Comparison of ENCODE assay signal across 8 mouse cellular contexts in the genomic region with DNA sequence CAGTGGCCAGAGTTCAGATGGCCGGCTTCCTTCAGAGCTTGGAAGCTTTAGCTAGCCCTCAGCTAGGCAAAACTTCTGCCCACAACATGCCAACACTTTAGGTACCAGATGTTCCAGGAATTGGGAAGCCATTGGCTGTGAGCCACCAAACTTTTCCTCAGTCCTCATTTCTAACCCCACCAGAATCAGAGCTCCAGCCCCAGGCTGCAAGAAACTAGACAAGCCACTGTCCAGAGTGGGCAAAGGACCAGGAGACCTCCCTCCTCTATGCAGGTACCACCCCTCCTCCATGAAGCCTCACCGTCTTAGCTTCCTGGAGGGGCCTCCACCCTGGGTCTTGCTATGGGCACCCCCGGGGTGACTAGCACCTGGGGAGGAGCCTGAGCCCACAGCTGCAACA. TPM values are rescaled to one million over a fixed set of nuclear protein-coding genes. Genes with fewer than 3 reads are reported as not detected.
A peak's percentile ranks its signal among the peaks of the same experiment; 100 is the strongest.
DNase-seq lines count a peak whose midpoint lies in the region; ATAC-seq and TF ChIP-seq lines count a peak whose summit lies in the region.

No protein-coding gene starts in this region.

- TF ChIP-seq CTCF in intestine, postnatal 0 days (IDR thresholded peaks at IDR 0.05; ENCODE audit: low read depth) = no peak

- peak; percentile 75 for DNase-seq in cerebellum, adult 11-12 months
- no peak for DNase-seq in yolk sac, embryonic 10.5 days (ENCODE audit: low spot score)
- DNase-seq in thymus, postnatal 10 days (ENCODE audit: low spot score in 2 of 2) = no peak

- H3K9me3 ChIP-seq in megakaryocyte, embryonic 14.5 days = no peaks in the 10 kb centered on the region
- H3K9me3 ChIP-seq in intestine, postnatal 0 days (ENCODE audit: control insufficient read depth) = no peaks in the 10 kb centered on the region
- no peaks in the 10 kb centered on the region for H3K9me3 ChIP-seq in stomach, embryonic 15.5 days

- ATAC-seq in cerebellum, adult (ENCODE audit: insufficient number of reproducible peaks, low FRiP score, low TSS enrichment) = no peak
- ATAC-seq in megakaryocyte, adult 5-6 weeks (ENCODE audit: poor library complexity, severe bottlenecking) = no peak
- no peak for ATAC-seq in intestine, postnatal 0 days
- no peak for ATAC-seq in stomach, embryonic 15.5 days (ENCODE audit: insufficient read depth, low FRiP score, low read depth)

- H3K4me3 ChIP-seq in megakaryocyte, embryonic 14.5 days (replicated peaks) = peak overlapping the region; percentile 90
- H3K4me3 ChIP-seq in intestine, postnatal 0 days (ENCODE audit: low read depth, low read length) = no peak overlapping the region
- H3K4me3 ChIP-seq in stomach, embryonic 15.5 days (replicated peaks) = peak overlapping the region; percentile 53; the same call in 1 of the 2 replicates

- H3K27ac ChIP-seq in intestine, postnatal 0 days (ENCODE audit: low read depth, low read length) = no peak overlapping the region
- H3K27ac ChIP-seq in stomach, embryonic 15.5 days = no peak overlapping the region

- 50% methylated on average over 3 of the region's 3 CpGs for WGBS in intestine, postnatal 0 days
- 61% methylated on average over 3 of the region's 3 CpGs for WGBS in stomach, embryonic 15.5 days

- peaks cover 95% of the 10 kb centered on the region for H3K27me3 ChIP-seq in megakaryocyte, embryonic 14.5 days (replicated peaks)
- peaks cover 12% of the 10 kb centered on the region for H3K27me3 ChIP-seq in intestine, postnatal 0 days (replicated peaks; ENCODE audit: control insufficient read depth, insufficient read depth, low read length)
- peaks cover 43% of the 10 kb centered on the region for H3K27me3 ChIP-seq in stomach, embryonic 15.5 days (replicated peaks)

- no peak overlapping the region for H3K9ac ChIP-seq in intestine, postnatal 0 days (ENCODE audit: low read depth, low read length)
- no peak overlapping the region for H3K9ac ChIP-seq in stomach, embryonic 15.5 days

- peak overlapping the region; percentile 93 for H3K4me2 ChIP-seq in intestine, postnatal 0 days (replicated peaks; ENCODE audit: low read depth)
- no peak overlapping the region for H3K4me2 ChIP-seq in stomach, embryonic 15.5 days

- peaks cover 95% of the 10 kb centered on the region for H3K4me1 ChIP-seq in megakaryocyte, embryonic 14.5 days
- peaks cover 17% of the 10 kb centered on the region for H3K4me1 ChIP-seq in intestine, postnatal 0 days (replicated peaks; ENCODE audit: control insufficient read depth, insufficient read depth, low read length)
- H3K4me1 ChIP-seq in stomach, embryonic 15.5 days = peaks cover 28% of the 10 kb centered on the region

- peaks cover 2% of the 10 kb centered on the region for H3K36me3 ChIP-seq in megakaryocyte, embryonic 14.5 days (replicated peaks; ENCODE audit: low read length)
- peaks cover 30% of the 10 kb centered on the region for H3K36me3 ChIP-seq in intestine, postnatal 0 days (ENCODE audit: control insufficient read depth, insufficient read depth)
- H3K36me3 ChIP-seq in stomach, embryonic 15.5 days = no peaks in the 10 kb centered on the region

RNA-seq across cellular contexts. Expression of gene Gm49601, which starts 0.9 kb away (rescaled TPM):
- 1.0 TPM in 1 of 2 replicates, not detected in the other for polyA plus RNA-seq in megakaryocyte, embryonic 14.5 days (2012; ENCODE audit: insufficient read depth, low replicate concordance)
- total RNA-seq in megakaryocyte, adult 5-6 weeks (2015) = 1.7 and 2.9 TPM in 2 replicates
- 0.61 and 3.2 TPM in 2 replicates for total RNA-seq in megakaryocyte, adult 5-6 weeks (2017)
- 0.34 and 1.4 TPM in 2 replicates for polyA plus RNA-seq in intestine, postnatal 0 days (2015; fragmentation: Nextera tagmentation; extraction: Ambion mirVana)
- polyA plus RNA-seq in stomach, embryonic 15.5 days (2015; fragmentation: Nextera tagmentation; extraction: Ambion mirVana) = 2.6 and 3.4 TPM in 2 replicates

RNA-seq across cellular contexts. Expression of gene Sept5, which starts 2.6 kb away (rescaled TPM):
- 8.0 and 10.3 TPM in 2 replicates for polyA plus RNA-seq in megakaryocyte, embryonic 14.5 days (2012; ENCODE audit: insufficient read depth, low replicate concordance)
- 19.5 and 23.5 TPM in 2 replicates for total RNA-seq in megakaryocyte, adult 5-6 weeks (2015)
- 11.6 and 17.0 TPM in 2 replicates for total RNA-seq in megakaryocyte, adult 5-6 weeks (2017)
- 24.7 and 25.4 TPM in 2 replicates for polyA plus RNA-seq in intestine, postnatal 0 days (2015; fragmentation: Nextera tagmentation; extraction: Ambion mirVana)
- 21.7 and 22.9 TPM in 2 replicates for polyA plus RNA-seq in stomach, embryonic 15.5 days (2015; fragmentation: Nextera tagmentation; extraction: Ambion mirVana)

RNA-seq across cellular contexts. Expression of gene Gp1bb, which starts 5.0 kb away (rescaled TPM):
- 3,910 and 6,936 TPM in 2 replicates for polyA plus RNA-seq in megakaryocyte, embryonic 14.5 days (2012; ENCODE audit: insufficient read depth, low replicate concordance)
- 0.38 and 0.55 TPM in 2 replicates for total RNA-seq in megakaryocyte, adult 5-6 weeks (2015)
- 0.70 TPM in 1 of 2 replicates, not detected in the other for total RNA-seq in megakaryocyte, adult 5-6 weeks (2017)
- 1.6 and 2.4 TPM in 2 replicates for polyA plus RNA-seq in intestine, postnatal 0 days (2015; fragmentation: Nextera tagmentation; extraction: Ambion mirVana)
- polyA plus RNA-seq in stomach, embryonic 15.5 days (2015; fragmentation: Nextera tagmentation; extraction: Ambion mirVana) = 1.3 and 1.6 TPM in 2 replicates

RNA-seq across cellular contexts. Expression of gene Tbx1, which starts 36.7 kb away (rescaled TPM):
- polyA plus RNA-seq in megakaryocyte, embryonic 14.5 days (2012; ENCODE audit: insufficient read depth, low replicate concordance) = not detected in 2 replicates
- not detected in 2 replicates for total RNA-seq in megakaryocyte, adult 5-6 weeks (2015)
- not detected in 2 replicates for total RNA-seq in megakaryocyte, adult 5-6 weeks (2017)
- 0.93 and 1.0 TPM in 2 replicates for polyA plus RNA-seq in intestine, postnatal 0 days (2015; fragmentation: Nextera tagmentation; extraction: Ambion mirVana)
- 0.85 and 1.1 TPM in 2 replicates for polyA plus RNA-seq in stomach, embryonic 15.5 days (2015; fragmentation: Nextera tagmentation; extraction: Ambion mirVana)

Comparison
In these comparisons a context has a peak if more than half of its experiments do, and no peak if none do; other contexts are left out.
1. RNA of gene Gp1bb, which starts 5.0 kb away (polyA plus RNA-seq): 3,910 to 6,936 TPM in megakaryocyte, embryonic 14.5 days; 1.6 to 2.4 TPM in intestine, postnatal 0 days and 1.3 to 1.6 TPM in stomach, embryonic 15.5 days; every median in the first group is over 1,000 times any median in the second.